Mouse (Mus musculus) stomach, embryonic 14.5 days (tissue): ENCODE results near the gene Otub1. TPM values are rescaled to one million over a fixed set of nuclear protein-coding genes. Genes with fewer than 3 reads are reported as not detected.

Source experiments
- ATAC-seq: fragments of 200-750 bp; cut with Nextera tagmentation; 2 replicates; pipeline ENCODE4 v1.8.0; 2017; ENCODE audit warnings: low read depth, moderate TSS enrichment; ENCODE audit not compliant: insufficient number of reproducible peaks, insufficient read depth, low FRiP score
- H3K27ac ChIP-seq: fragments of 300-500 bp; sonication (generic); 2 replicates; pipeline ENCODE4 v1.5.1; 2014; ENCODE audit warnings: mild to moderate bottlenecking, low read length, moderate library complexity, mixed read lengths
- H3K27me3 ChIP-seq: fragments of 300-500 bp; sonication (generic); 2 replicates; pipeline ENCODE4 v1.6.1; 2014; ENCODE audit warnings: low read length, control low read depth, mixed read lengths; ENCODE audit not compliant: control insufficient read depth, insufficient read depth
- H3K36me3 ChIP-seq: fragments of 300-500 bp; sonication (generic); 2 replicates; pipeline ENCODE4 v1.6.1; 2014; ENCODE audit warnings: mild to moderate bottlenecking, control low read depth, low read length, moderate library complexity, mixed read lengths; ENCODE audit not compliant: control insufficient read depth, insufficient read depth
- H3K4me1 ChIP-seq: fragments of 300-500 bp; sonication (generic); 2 replicates; pipeline ENCODE4 v1.6.1; 2014; ENCODE audit warnings: low read length, control low read depth, mixed read lengths; ENCODE audit not compliant: control insufficient read depth, insufficient read depth
- H3K4me2 ChIP-seq: fragments of 300-500 bp; sonication (generic); replicated peaks from 2 replicates; pipeline ENCODE4 v1.6.1; 2014; ENCODE audit warnings: low read depth, low read length, control low read depth
- H3K4me3 ChIP-seq: fragments of 300-500 bp; sonication (generic); 2 replicates; pipeline ENCODE4 v1.5.1; 2014; ENCODE audit warnings: low read depth, low read length, control low read depth
- H3K9ac ChIP-seq: fragments of 300-500 bp; sonication (generic); replicated peaks from 2 replicates; pipeline ENCODE4 v1.6.1; 2014; ENCODE audit warnings: low read depth, mild to moderate bottlenecking, control low read depth, low read length, moderate library complexity, mixed read lengths
- H3K9me3 ChIP-seq: fragments of 300-500 bp; sonication (generic); 2 replicates; pipeline ENCODE4 v1.6.1; 2016; ENCODE audit warnings: low read depth, low read length, control low read depth; ENCODE audit not compliant: control insufficient read depth
- WGBS: fragments of 180-500 bp; shearing (Covaris S2); extraction: QIAGEN DNeasy Blood & Tissue Kit; methylation state at CpG from one replicate; pipeline ENCODE4 v1.1.7; 2014; 5-methylcytosine and 5-hydroxymethylcytosine counted together
- polyA plus RNA-seq: library from polyadenylated mRNA; unstranded; fragments of >200 nt; fragmentation: Nextera tagmentation; extraction: Ambion mirVana; gene quantifications from 2 replicates; pipeline ENCODE4 v1.2.1, GENCODE M21; 2014

Otub1 gene
- polyA plus RNA-seq, 1 experiment from 2014 or later, result 238 TPM

DNA sequence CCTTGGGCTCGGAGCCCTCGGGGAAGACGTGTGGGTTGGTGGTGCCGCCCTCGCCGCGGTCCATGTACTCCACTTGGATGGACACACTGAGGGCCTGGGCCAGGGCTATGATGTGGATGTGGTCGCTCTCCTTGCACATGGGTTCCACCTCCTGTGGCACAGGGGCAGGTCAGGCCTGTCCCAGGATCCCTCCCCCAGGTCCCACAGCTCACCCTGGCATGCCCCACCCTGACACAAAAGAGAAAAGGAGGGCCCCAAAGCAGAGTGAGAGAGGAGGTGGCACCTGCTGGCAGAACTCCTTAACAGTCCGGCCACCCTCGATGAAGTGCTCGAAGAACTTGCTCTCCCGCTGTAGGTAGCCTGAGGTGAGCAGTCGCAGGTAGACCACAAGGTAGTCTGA, 7.0 kb downstream of the Otub1 start:
- WGBS, result 91% methylated on average over 13 of the region's 13 CpGs
- Histone ChIP-seq H3K4me3 (no peak overlapping the region), H3K4me1 (peaks cover 9% of the 10 kb centered on the region; the same call in 1 of the 2 replicates), H3K4me2 (no peak overlapping the region), H3K9ac (no peak overlapping the region), H3K9me3 (no peaks in the 10 kb centered on the region), H3K27me3 (no peaks in the 10 kb centered on the region), H3K27ac (no peak overlapping the region), H3K36me3 (peaks cover 63% of the 10 kb centered on the region)
- no peak for ATAC-seq

- Histone ChIP-seq H3K36me3 (peaks cover 46% of the 10 kb centered on the region), H3K9ac (no peak overlapping the region), H3K4me3 (no peak overlapping the region), H3K9me3 (no peaks in the 10 kb centered on the region), H3K27me3 (no peaks in the 10 kb centered on the region), H3K27ac (no peak overlapping the region), H3K4me1 (peaks cover 9% of the 10 kb centered on the region; the same call in 1 of the 2 replicates), H3K4me2 (no peak overlapping the region)
- 0 out of 2 replicates have a peak, but pooled peaks have one; percentile 5 for ATAC-seq
- WGBS, result 76% methylated on average over 9 of the region's 9 CpGs
Measured at GRCm38 (mm10) chr19:7197445-7197844, 8.7 kb downstream of the Otub1 start.

- no peaks in the 10 kb centered on the region for H3K9me3 ChIP-seq
- H3K4me2 ChIP-seq, result no peak overlapping the region
- H3K27me3 ChIP-seq, result no peaks in the 10 kb centered on the region
- peak; percentile 73 for ATAC-seq
- WGBS, result 17% methylated on average over 17 of the region's 17 CpGs
- no peak overlapping the region for H3K4me3 ChIP-seq
- no peak overlapping the region for H3K9ac ChIP-seq
- H3K36me3 ChIP-seq, result peaks cover 43% of the 10 kb centered on the region
- H3K4me1 ChIP-seq, result peaks cover 9% of the 10 kb centered on the region; the same call in 1 of the 2 replicates
- H3K27ac ChIP-seq, result no peak overlapping the region
Measured at GRCm38 (mm10) chr19:7196741-7197270, 9.3 kb downstream of the Otub1 start.

DNA sequence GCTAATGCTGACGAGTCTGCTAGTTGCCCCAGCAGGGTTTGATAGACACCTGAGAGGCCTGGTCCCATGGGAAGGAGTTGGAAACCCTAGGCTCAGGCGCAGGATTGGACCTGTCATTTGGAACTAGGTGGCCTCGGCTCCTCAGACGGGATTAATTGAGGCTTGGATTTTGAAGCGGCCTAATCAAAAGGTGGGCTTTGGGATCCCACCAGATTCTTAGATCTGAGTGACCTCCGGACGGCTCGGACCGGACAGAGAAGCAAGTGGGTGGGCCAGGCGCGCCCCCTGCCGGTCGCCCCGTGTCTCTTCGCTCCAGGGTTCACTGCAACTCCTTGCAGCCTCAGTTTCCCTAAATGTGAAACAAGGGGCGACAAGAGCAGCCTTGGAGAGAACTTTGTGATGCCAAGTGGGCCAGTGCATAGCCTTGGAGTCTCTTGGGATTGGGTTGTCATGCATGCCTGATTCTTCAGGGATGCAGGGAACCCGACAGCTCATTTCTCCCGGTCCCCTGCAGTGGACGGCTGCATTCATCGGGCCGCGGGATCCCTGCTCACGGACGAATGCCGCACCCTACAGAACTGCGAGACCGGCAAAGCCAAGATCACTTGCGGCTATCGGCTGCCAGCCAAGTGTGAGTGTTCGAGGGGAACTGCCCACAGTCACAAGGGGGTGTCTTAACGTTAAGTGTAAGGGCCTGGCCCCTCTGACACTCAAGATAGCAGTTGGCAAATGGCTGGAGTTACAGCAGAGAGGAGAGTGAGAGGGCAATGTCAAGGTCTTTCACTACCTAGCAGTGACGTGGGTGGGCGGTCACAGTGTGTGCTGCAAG, 10.0 kb downstream of the Otub1 start:
- no peak overlapping the region for H3K27ac ChIP-seq
- 18% methylated on average over 33 of the region's 33 CpGs for WGBS

GRCm38 (mm10) chr19:7192561-7192967, 13.6 kb downstream of the Otub1 start:
- no peaks in the 10 kb centered on the region for H3K27me3 ChIP-seq
- H3K36me3 ChIP-seq, result peaks cover 3% of the 10 kb centered on the region; the same call in 1 of the 2 replicates
- H3K4me3 ChIP-seq, result no peak overlapping the region
- no peak overlapping the region for H3K4me2 ChIP-seq
- H3K9ac ChIP-seq, result no peak overlapping the region
- no peak overlapping the region for H3K27ac ChIP-seq
- no peak for ATAC-seq
- WGBS, result 65% methylated on average over 2 of the region's 2 CpGs
- peaks cover 20% of the 10 kb centered on the region; the same call in 1 of the 2 replicates for H3K4me1 ChIP-seq
- no peaks in the 10 kb centered on the region for H3K9me3 ChIP-seq

More for the DNA sequence above, 10.0 kb downstream of the Otub1 start:
- Histone ChIP-seq H3K27me3 (no peaks in the 10 kb centered on the region), H3K4me3 (no peak overlapping the region), H3K4me1 (peaks cover 13% of the 10 kb centered on the region; the same call in 1 of the 2 replicates), H3K9me3 (no peaks in the 10 kb centered on the region), H3K4me2 (no peak overlapping the region), H3K9ac (no peak overlapping the region), H3K36me3 (peaks cover 37% of the 10 kb centered on the region)
- ATAC-seq, result 0 out of 2 replicates have a peak, but pooled peaks have one; percentile 16

DNA sequence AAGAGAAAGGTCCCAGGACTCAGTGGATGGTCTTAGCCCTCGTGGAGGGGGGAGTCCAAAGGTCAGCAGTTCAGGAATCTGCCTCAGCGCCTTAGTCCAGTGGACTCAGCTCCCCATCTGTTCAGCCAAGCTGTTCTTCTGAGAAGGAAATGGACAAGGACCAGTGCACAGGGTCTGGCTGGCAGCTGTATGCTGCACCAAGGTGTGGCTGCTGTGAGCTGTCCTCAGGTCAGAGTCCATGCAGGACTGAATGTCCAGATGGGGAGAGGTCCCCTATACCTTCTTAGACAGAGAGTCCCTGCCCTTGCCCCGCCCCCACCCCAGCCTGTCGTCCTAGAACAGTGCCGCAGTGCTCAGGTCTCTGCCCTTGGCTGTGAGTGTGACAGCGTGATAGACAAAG, 14.5 kb downstream of the Otub1 start:
- H3K4me1 ChIP-seq, result peaks cover 16% of the 10 kb centered on the region
- no peaks in the 10 kb centered on the region for H3K9me3 ChIP-seq
- H3K4me3 ChIP-seq, result no peak overlapping the region
- H3K9ac ChIP-seq, result no peak overlapping the region
- H3K36me3 ChIP-seq, result no peaks in the 10 kb centered on the region
- no peak overlapping the region for H3K27ac ChIP-seq
- no peak overlapping the region for H3K4me2 ChIP-seq
- H3K27me3 ChIP-seq, result no peaks in the 10 kb centered on the region
- ATAC-seq, result no peak
- 42% methylated on average over 6 of the region's 6 CpGs for WGBS

DNA sequence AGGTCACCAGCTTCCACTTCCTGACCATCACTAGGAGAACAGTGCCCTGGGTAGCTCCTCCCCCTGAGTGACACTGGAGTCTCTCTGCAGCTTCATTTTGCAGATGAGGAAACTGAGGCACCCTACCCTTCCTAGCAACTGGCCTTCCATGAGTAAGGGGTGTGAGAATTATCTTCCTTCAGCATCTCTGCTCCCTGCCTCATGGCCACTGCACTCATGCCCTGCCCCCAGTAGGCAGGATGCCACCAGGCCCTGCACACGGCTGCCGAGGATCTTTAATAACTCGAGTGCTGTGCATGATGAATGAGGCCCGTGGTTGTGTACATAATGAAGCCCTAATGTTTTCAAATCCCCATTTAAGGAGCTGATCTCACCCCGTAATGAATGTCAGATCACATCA, 15.1 kb downstream of the Otub1 start:
- Histone ChIP-seq H3K4me3 (no peak overlapping the region), H3K36me3 (no peaks in the 10 kb centered on the region), H3K9ac (no peak overlapping the region), H3K27me3 (no peaks in the 10 kb centered on the region), H3K4me2 (no peak overlapping the region), H3K27ac (no peak overlapping the region), H3K9me3 (no peaks in the 10 kb centered on the region), H3K4me1 (peaks cover 19% of the 10 kb centered on the region)
- ATAC-seq, result no peak
- 20% methylated on average over 5 of the region's 5 CpGs for WGBS

GRCm38 (mm10) chr19:7189026-7189425, 17.1 kb downstream of the Otub1 start:
- no peak overlapping the region for H3K27ac ChIP-seq
- no peaks in the 10 kb centered on the region for H3K9me3 ChIP-seq
- no peak for ATAC-seq
- H3K36me3 ChIP-seq, result no peaks in the 10 kb centered on the region
- H3K4me3 ChIP-seq, result no peak overlapping the region
- H3K4me2 ChIP-seq, result no peak overlapping the region
- peaks cover 29% of the 10 kb centered on the region for H3K4me1 ChIP-seq
- H3K9ac ChIP-seq, result no peak overlapping the region
- no peaks in the 10 kb centered on the region for H3K27me3 ChIP-seq
- 69% methylated on average over 4 of the region's 4 CpGs for WGBS
